Mouse (Mus musculus) heart, embryonic 11.5 days (tissue): ENCODE results near the gene Mical3. TPM values are rescaled to one million over a fixed set of nuclear protein-coding genes. Genes with fewer than 3 reads are reported as not detected.

ENCODE experiments used
- ATAC-seq: fragments of 200-750 bp; cut with Nextera tagmentation; replicated peaks from 2 replicates; pipeline ENCODE4 v1.8.0; 2017; ENCODE audit warnings: moderate library complexity; ENCODE audit not compliant: insufficient number of reproducible peaks, low FRiP score, low TSS enrichment
- H3K27ac ChIP-seq: fragments of 300-500 bp; sonication (generic); 2 replicates; pipeline ENCODE4 v1.5.1; 2014; ENCODE audit warnings: mild to moderate bottlenecking, low read depth, low read length
- H3K27me3 ChIP-seq: fragments of 300-500 bp; sonication (generic); 2 replicates; pipeline ENCODE4 v1.6.1; 2014; ENCODE audit warnings: mild to moderate bottlenecking, low read length, mixed read lengths; ENCODE audit not compliant: control insufficient read depth, insufficient read depth
- H3K36me3 ChIP-seq: fragments of 300-500 bp; sonication (generic); 2 replicates; pipeline ENCODE4 v1.6.1; 2014; ENCODE audit warnings: mild to moderate bottlenecking, low read length, moderate library complexity, mixed read lengths; ENCODE audit not compliant: control insufficient read depth, insufficient read depth
- H3K4me1 ChIP-seq: fragments of 300-500 bp; sonication (generic); 2 replicates; pipeline ENCODE4 v1.6.1; 2014; ENCODE audit warnings: low read length; ENCODE audit not compliant: control insufficient read depth, insufficient read depth
- H3K4me2 ChIP-seq: fragments of 300-500 bp; sonication (generic); 2 replicates; pipeline ENCODE4 v1.6.1; 2014; ENCODE audit warnings: mild to moderate bottlenecking, moderate library complexity
- H3K4me3 ChIP-seq: fragments of 300-500 bp; sonication (generic); 2 replicates; pipeline ENCODE4 v1.5.1; 2014; ENCODE audit warnings: low read depth, low read length
- H3K9ac ChIP-seq: fragments of 300-500 bp; sonication (generic); 2 replicates; pipeline ENCODE4 v1.6.1; 2014; ENCODE audit warnings: mild to moderate bottlenecking, low read depth, low read length, moderate library complexity
- H3K9me3 ChIP-seq: fragments of 300-500 bp; sonication (generic); replicated peaks from 2 replicates; pipeline ENCODE4 v1.6.1; 2016; ENCODE audit warnings: low read length; ENCODE audit not compliant: control insufficient read depth
- WGBS: fragments of 180-500 bp; shearing (Covaris S2); extraction: QIAGEN DNeasy Blood & Tissue Kit; methylation state at CpG from one replicate; pipeline ENCODE4 v1.1.7; 2014; ENCODE audit not compliant: insufficient replicate concordance; 5-methylcytosine and 5-hydroxymethylcytosine counted together
- polyA plus RNA-seq: library from polyadenylated mRNA; unstranded; fragments of >200 nt; fragmentation: Nextera tagmentation; extraction: Ambion mirVana; gene quantifications from 2 replicates; pipeline ENCODE4 v1.2.1, GENCODE M21; 2014

The Mical3 gene
- polyA plus RNA-seq, 1 experiment from 2014 or later, result 53.2 TPM

GRCm38 (mm10) chr6:121103406-121104171 is 27.2 kb downstream of the Mical3 start:
- H3K36me3 ChIP-seq, result peaks cover 7% of the 10 kb centered on the region; the same call in 1 of the 2 replicates
- H3K27ac ChIP-seq, result no peak overlapping the region
- H3K4me1 ChIP-seq, result peaks cover 57% of the 10 kb centered on the region
- H3K27me3 ChIP-seq, result no peaks in the 10 kb centered on the region
- ATAC-seq, result no peak
- no peak overlapping the region for H3K9ac ChIP-seq
- no peak overlapping the region for H3K4me2 ChIP-seq
- no peak overlapping the region for H3K4me3 ChIP-seq
- H3K9me3 ChIP-seq, result no peaks in the 10 kb centered on the region
- 73% methylated on average over 14 of the region's 14 CpGs for WGBS

- Histone ChIP-seq H3K4me2 (no peak overlapping the region), H3K4me1 (peaks cover 61% of the 10 kb centered on the region), H3K27ac (no peak overlapping the region), H3K9me3 (no peaks in the 10 kb centered on the region), H3K4me3 (no peak overlapping the region), H3K36me3 (peaks cover 7% of the 10 kb centered on the region; the same call in 1 of the 2 replicates), H3K9ac (no peak overlapping the region), H3K27me3 (no peaks in the 10 kb centered on the region)
- ATAC-seq, result no peak
- WGBS, result 69% methylated on average over 10 of the region's 10 CpGs
These were observed 27.9 kb downstream of the Mical3 start for GRCm38 (mm10) chr6:121102941-121103340.

GRCm38 (mm10) chr6:121102084-121102483 is 28.7 kb downstream of the Mical3 start:
- peaks cover 5% of the 10 kb centered on the region; the same call in 1 of the 2 replicates for H3K36me3 ChIP-seq

GRCm38 (mm10) chr6:121101201-121101600 is 29.6 kb downstream of the Mical3 start:
- 79% methylated on average over 5 of the region's 5 CpGs for WGBS
- Histone ChIP-seq H3K27me3 (no peaks in the 10 kb centered on the region), H3K36me3 (no peaks in the 10 kb centered on the region), H3K4me1 (peaks cover 72% of the 10 kb centered on the region), H3K4me3 (no peak overlapping the region), H3K27ac (no peak overlapping the region), H3K9me3 (no peaks in the 10 kb centered on the region), H3K9ac (no peak overlapping the region), H3K4me2 (no peak overlapping the region)
- no peak for ATAC-seq

More at GRCm38 (mm10) chr6:121102084-121102483, 28.7 kb downstream of the Mical3 start:
- WGBS, result 95% methylated on average over 2 of the region's 2 CpGs
- H3K9ac ChIP-seq, result no peak overlapping the region
- H3K9me3 ChIP-seq, result no peaks in the 10 kb centered on the region
- no peak overlapping the region for H3K27ac ChIP-seq
- H3K4me2 ChIP-seq, result no peak overlapping the region
- ATAC-seq, result no peak
- H3K4me1 ChIP-seq, result peaks cover 66% of the 10 kb centered on the region
- no peak overlapping the region for H3K4me3 ChIP-seq
- no peaks in the 10 kb centered on the region for H3K27me3 ChIP-seq

- Histone ChIP-seq H3K4me2 (no peak overlapping the region), H3K9me3 (no peaks in the 10 kb centered on the region), H3K4me3 (no peak overlapping the region), H3K9ac (no peak overlapping the region), H3K27me3 (no peaks in the 10 kb centered on the region), H3K36me3 (no peaks in the 10 kb centered on the region), H3K4me1 (peaks cover 67% of the 10 kb centered on the region), H3K27ac (0 out of 2 replicates have a peak overlapping the region, but pooled peaks have one; percentile 15)
- no peak for ATAC-seq
- WGBS, result 73% methylated on average over 7 of the region's 7 CpGs
These were observed 31.0 kb downstream of the Mical3 start for GRCm38 (mm10) chr6:121099831-121100230.

GRCm38 (mm10) chr6:121099228-121099608 is 31.6 kb downstream of the Mical3 start:
- H3K27me3 ChIP-seq, result no peaks in the 10 kb centered on the region
- H3K9ac ChIP-seq, result no peak overlapping the region
- H3K4me3 ChIP-seq, result no peak overlapping the region
- no peak for ATAC-seq
- H3K4me2 ChIP-seq, result no peak overlapping the region
- no peaks in the 10 kb centered on the region for H3K9me3 ChIP-seq
- H3K27ac ChIP-seq, result 0 out of 2 replicates have a peak overlapping the region, but pooled peaks have one; percentile 15
- H3K36me3 ChIP-seq, result no peaks in the 10 kb centered on the region
- 69% methylated on average over 4 of the region's 4 CpGs for WGBS
- H3K4me1 ChIP-seq, result peaks cover 69% of the 10 kb centered on the region

GRCm38 (mm10) chr6:121098511-121099227 is 32.1 kb downstream of the Mical3 start:
- ATAC-seq, result no peak

GRCm38 (mm10) chr6:121098109-121098508 is 32.7 kb downstream of the Mical3 start:
- ATAC-seq, result no peak
- no peak overlapping the region for H3K27ac ChIP-seq
- WGBS, result 75% methylated on average over 9 of the region's 9 CpGs
- H3K4me1 ChIP-seq, result peaks cover 71% of the 10 kb centered on the region
- H3K4me3 ChIP-seq, result no peak overlapping the region
- no peaks in the 10 kb centered on the region for H3K36me3 ChIP-seq
- no peaks in the 10 kb centered on the region for H3K9me3 ChIP-seq
- H3K4me2 ChIP-seq, result no peak overlapping the region
- no peak overlapping the region for H3K9ac ChIP-seq
- H3K27me3 ChIP-seq, result no peaks in the 10 kb centered on the region

More at GRCm38 (mm10) chr6:121098511-121099227, 32.1 kb downstream of the Mical3 start:
- H3K4me3 ChIP-seq, result no peak overlapping the region
- H3K27me3 ChIP-seq, result no peaks in the 10 kb centered on the region
- H3K9ac ChIP-seq, result no peak overlapping the region
- H3K4me1 ChIP-seq, result peaks cover 74% of the 10 kb centered on the region
- H3K27ac ChIP-seq, result no peak overlapping the region
- no peaks in the 10 kb centered on the region for H3K36me3 ChIP-seq
- H3K9me3 ChIP-seq, result no peaks in the 10 kb centered on the region
- WGBS, result 61% methylated on average over 9 of the region's 9 CpGs
- H3K4me2 ChIP-seq, result no peak overlapping the region
